Mouse (Mus musculus) stomach, embryonic 16.5 days (tissue): ENCODE results near the gene Socs7. TPM values are rescaled to one million over a fixed set of nuclear protein-coding genes. Genes with fewer than 3 reads are reported as not detected.

Experiments used
- ATAC-seq: fragments of 200-750 bp; cut with Nextera tagmentation; 2 replicates; pipeline ENCODE4 v1.8.0; 2017; ENCODE audit warnings: moderate number of reproducible peaks, moderate TSS enrichment; ENCODE audit not compliant: insufficient read depth, low FRiP score
- H3K27ac ChIP-seq: fragments of 300-500 bp; sonication (generic); 2 replicates; pipeline ENCODE4 v1.5.1; 2014; ENCODE audit warnings: low read length
- H3K27me3 ChIP-seq: fragments of 300-500 bp; sonication (generic); 2 replicates; pipeline ENCODE4 v1.6.1; 2014; ENCODE audit warnings: low read length, control low read depth, mixed read lengths; ENCODE audit not compliant: control insufficient read depth, insufficient read depth
- H3K36me3 ChIP-seq: fragments of 300-500 bp; sonication (generic); 2 replicates; pipeline ENCODE4 v1.6.1; 2014; ENCODE audit warnings: low read length; ENCODE audit not compliant: control insufficient read depth, insufficient read depth
- H3K4me1 ChIP-seq: fragments of 300-500 bp; sonication (generic); 2 replicates; pipeline ENCODE4 v1.6.1; 2014; ENCODE audit warnings: low read length, control low read depth, mixed read lengths; ENCODE audit not compliant: control insufficient read depth, insufficient read depth
- H3K4me2 ChIP-seq: fragments of 300-500 bp; sonication (generic); 2 replicates; pipeline ENCODE4 v1.6.1; 2014; ENCODE audit warnings: low read depth, low read length, mixed read lengths
- H3K4me3 ChIP-seq: fragments of 300-500 bp; sonication (generic); replicated peaks from 2 replicates; pipeline ENCODE4 v1.5.1; 2014; ENCODE audit warnings: mild to moderate bottlenecking, low read length
- H3K9ac ChIP-seq: fragments of 300-500 bp; sonication (generic); 2 replicates; pipeline ENCODE4 v1.6.1; 2014; ENCODE audit warnings: low read length
- H3K9me3 ChIP-seq: fragments of 300-500 bp; sonication (generic); replicated peaks from 2 replicates; pipeline ENCODE4 v1.6.1; 2016; ENCODE audit warnings: low read length, control low read depth; ENCODE audit not compliant: control insufficient read depth
- WGBS: fragments of 180-500 bp; shearing (Covaris S2); extraction: QIAGEN DNeasy Blood & Tissue Kit; methylation state at CpG from one replicate; pipeline ENCODE4 v1.1.7; 2014; 5-methylcytosine and 5-hydroxymethylcytosine counted together
- polyA plus RNA-seq: library from polyadenylated mRNA; unstranded; fragments of >200 nt; fragmentation: Nextera tagmentation; extraction: Ambion mirVana; gene quantifications from 2 replicates; pipeline ENCODE4 v1.2.1, GENCODE M21; 2015

Gene Socs7
- polyA plus RNA-seq, 1 experiment from 2014 or later, result 3.4 TPM

DNA sequence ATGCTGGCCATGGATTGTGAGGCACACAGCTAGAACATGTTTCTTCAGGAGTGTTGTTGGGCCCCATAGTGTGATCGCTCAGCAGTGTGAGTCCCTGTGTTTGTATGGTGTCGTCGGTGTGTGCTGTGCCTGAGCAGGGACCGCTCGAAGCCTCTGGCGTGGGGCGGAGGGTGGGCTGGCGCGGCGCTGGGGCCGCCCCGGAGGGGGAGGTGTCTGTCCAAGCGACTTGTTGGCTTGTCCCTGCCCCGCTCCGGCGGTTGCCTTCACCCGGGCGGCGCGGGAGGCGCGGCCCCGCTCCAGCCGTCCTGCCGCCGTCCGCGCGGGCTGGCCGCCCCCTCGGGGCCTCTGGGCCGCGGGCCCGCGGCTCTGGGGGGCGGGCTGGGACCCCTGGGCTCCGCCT, 77.6 kb downstream of the Socs7 start:
- H3K9me3 ChIP-seq, result no peaks in the 10 kb centered on the region
- H3K27ac ChIP-seq, result peak overlapping the region; percentile 96
- H3K36me3 ChIP-seq, result no peaks in the 10 kb centered on the region
- under 1% methylated on average over 37 of the region's 37 CpGs for WGBS
- H3K4me3 ChIP-seq, result peak overlapping the region; percentile 73
- no peaks in the 10 kb centered on the region for H3K27me3 ChIP-seq
- ATAC-seq, result peak; percentile 63
- peak overlapping the region; percentile 76 for H3K4me2 ChIP-seq
- peak overlapping the region; percentile 88 for H3K9ac ChIP-seq
- H3K4me1 ChIP-seq, result peaks cover 74% of the 10 kb centered on the region

DNA sequence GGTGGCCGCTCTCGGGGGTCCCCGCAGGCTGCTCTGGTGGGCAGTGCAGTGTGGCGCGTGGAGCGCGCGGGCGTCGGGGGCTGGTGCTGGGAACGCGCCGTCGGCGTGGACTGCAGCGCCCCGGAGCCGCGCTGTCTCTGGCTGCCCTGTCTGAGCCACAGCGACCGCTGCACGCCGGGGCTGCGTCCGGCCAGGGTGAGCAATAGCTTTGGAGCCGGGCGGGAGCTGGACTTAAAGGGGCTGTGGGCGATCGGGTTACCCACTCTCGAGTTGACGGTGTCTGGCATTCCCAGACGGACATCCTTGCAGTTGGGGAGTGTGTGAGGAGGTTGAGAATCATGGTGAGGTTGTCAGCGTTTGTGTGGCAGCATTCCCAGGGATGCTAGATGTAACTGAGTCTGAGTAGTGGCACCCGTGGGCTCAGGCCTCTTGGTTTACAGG, 78.1 kb downstream of the Socs7 start:
- no peak for ATAC-seq
- H3K4me3 ChIP-seq, result peak overlapping the region; percentile 73
- H3K27ac ChIP-seq, result peak overlapping the region; percentile 96
- peak overlapping the region; percentile 88 for H3K9ac ChIP-seq
- peaks cover 69% of the 10 kb centered on the region for H3K4me1 ChIP-seq
- no peaks in the 10 kb centered on the region for H3K27me3 ChIP-seq
- 2% methylated on average over 34 of the region's 34 CpGs for WGBS
- no peaks in the 10 kb centered on the region for H3K9me3 ChIP-seq
- peak overlapping the region; percentile 76 for H3K4me2 ChIP-seq
- H3K36me3 ChIP-seq, result no peaks in the 10 kb centered on the region

DNA sequence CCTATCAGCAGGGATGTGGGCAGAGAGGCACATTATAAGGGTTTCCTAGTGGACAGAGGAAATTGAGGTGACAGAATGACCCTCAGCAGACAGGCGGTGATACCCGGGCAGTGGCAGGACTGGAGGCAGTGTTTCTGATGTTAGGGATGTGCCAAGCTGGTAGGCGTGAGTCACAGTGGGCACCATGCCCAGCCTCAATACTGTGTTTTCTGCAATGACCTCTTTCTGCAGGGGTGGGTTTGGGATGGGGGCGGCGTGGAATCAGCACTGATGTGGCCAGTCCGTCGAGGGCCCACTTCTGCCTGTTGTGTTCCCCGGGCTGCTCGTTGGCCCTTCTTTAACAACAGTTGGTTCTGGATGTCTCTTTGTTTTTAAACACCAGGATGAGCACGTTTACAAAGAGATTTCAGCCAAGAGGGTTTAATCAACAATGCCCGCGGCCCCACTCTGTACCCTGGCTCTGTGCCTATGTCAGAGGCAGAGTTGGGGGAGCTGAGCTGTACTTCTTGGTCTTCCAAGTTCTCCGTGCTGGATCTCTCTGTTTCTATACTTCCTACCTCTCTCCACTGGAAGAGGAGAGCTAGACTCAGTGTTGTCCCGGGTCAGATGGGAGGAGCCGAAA, 78.8 kb downstream of the Socs7 start:
- WGBS, result 30% methylated on average over 15 of the region's 15 CpGs
- H3K27ac ChIP-seq, result peak overlapping the region; percentile 96
- H3K4me2 ChIP-seq, result peak overlapping the region; percentile 76
- H3K9ac ChIP-seq, result peak overlapping the region; percentile 88
- ATAC-seq, result no peak
- H3K4me3 ChIP-seq, result peak overlapping the region; percentile 73
- peaks cover 67% of the 10 kb centered on the region for H3K4me1 ChIP-seq
- no peaks in the 10 kb centered on the region for H3K36me3 ChIP-seq
- H3K9me3 ChIP-seq, result no peaks in the 10 kb centered on the region
- no peaks in the 10 kb centered on the region for H3K27me3 ChIP-seq

DNA sequence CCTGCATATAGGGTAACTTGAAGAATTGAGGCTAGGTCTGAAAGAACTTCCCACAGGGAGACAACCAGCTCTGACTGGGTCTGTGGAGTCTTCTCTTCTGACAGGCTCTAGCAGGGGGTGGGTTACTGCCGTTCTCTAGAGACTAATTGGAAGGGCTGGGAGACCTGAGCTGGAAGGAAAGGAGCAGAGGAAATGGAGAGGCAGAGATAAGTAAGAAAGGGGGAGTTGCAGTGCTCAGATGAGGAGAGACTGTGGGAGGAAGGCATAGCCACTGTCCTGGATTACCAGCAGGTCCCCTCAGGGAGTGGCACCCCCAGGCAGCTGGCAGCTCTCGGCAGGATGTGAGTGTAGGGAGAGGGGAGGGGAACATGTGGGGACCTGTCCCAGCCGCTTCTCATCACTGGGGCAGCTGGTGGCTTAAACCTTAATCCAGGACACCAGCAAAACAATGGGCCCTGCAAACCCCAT, 79.3 kb downstream of the Socs7 start:
- WGBS, result 7% methylated on average over 3 of the region's 3 CpGs
- no peak; the same call in 1 of the 2 replicates for ATAC-seq
- Histone ChIP-seq H3K9me3 (no peaks in the 10 kb centered on the region), H3K4me2 (peak overlapping the region; percentile 76), H3K9ac (peak overlapping the region; percentile 88), H3K27ac (peak overlapping the region; percentile 96), H3K4me1 (peaks cover 66% of the 10 kb centered on the region), H3K27me3 (no peaks in the 10 kb centered on the region), H3K4me3 (peak overlapping the region; percentile 73), H3K36me3 (0 out of 2 replicates have a peak, but pooled peaks cover 2% of the 10 kb centered on the region)

DNA sequence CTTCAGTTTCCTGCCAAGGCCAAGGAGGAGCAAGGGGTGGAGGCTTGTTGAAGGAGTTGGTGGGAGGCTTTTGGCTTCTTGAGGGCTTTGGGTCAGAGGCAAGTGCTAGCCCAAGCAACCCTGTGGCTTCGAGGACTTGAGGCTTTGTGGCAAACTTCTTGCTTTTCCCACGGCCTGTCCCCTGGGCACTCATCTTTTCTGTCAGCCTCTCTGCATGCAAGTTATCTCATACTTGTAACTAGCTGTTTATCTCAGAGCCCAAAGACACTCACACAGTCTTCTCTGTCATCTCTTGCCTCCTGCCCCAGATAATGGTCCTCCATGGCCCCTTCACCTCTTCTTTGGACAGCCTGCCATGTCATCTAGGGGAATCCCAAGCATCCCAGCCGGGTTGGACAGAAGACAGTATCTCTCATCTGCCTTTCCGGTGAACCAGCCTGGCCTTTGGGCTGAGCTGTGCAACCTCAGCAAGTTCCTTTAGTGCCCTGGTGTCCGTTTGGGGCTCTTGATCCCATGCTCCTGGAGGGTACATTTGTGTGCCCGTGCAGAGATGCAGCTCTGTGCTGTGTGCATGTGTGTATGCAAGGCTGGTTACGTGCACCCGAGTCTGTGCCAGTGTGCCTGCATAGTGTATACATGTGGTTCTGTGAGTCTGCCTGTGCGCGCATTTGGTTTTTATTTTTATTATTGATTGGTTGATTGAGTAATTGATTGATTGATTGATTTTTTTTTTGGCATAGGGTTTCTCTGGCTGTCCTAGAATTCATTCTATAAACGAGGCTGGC, 80.7 kb downstream of the Socs7 start:
- no peak overlapping the region for H3K4me3 ChIP-seq
- H3K4me2 ChIP-seq, result peak overlapping the region; percentile 76; the same call in 1 of the 2 replicates
- H3K27me3 ChIP-seq, result no peaks in the 10 kb centered on the region
- peak overlapping the region; percentile 96; the same call in 1 of the 2 replicates for H3K27ac ChIP-seq
- H3K36me3 ChIP-seq, result 0 out of 2 replicates have a peak, but pooled peaks cover 3% of the 10 kb centered on the region
- ATAC-seq, result no peak
- H3K9me3 ChIP-seq, result no peaks in the 10 kb centered on the region
- H3K4me1 ChIP-seq, result peaks cover 59% of the 10 kb centered on the region
- peak overlapping the region; percentile 88 for H3K9ac ChIP-seq
- 82% methylated on average over 11 of the region's 11 CpGs for WGBS

DNA sequence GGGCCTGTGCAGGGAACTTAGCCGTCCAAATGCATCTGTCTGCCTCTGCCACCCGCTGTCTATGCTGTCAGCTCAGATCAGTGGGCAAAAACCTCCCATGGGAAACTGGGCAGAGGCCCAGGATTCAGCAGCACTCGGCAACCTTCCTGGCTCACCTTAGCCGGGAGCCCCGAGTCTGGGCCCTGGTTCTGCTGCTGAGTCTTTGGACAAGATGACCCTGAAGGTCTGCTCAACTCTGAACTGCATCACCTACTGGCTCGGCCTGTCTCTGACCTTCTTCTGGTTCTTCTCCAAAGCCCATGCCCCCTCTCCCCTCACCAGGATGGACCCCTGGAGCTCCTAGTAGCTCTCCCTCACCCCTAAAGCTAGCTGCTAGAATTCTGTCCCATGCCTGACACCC, 83.2 kb downstream of the Socs7 start:
- no peak overlapping the region; the same call in 1 of the 2 replicates for H3K27ac ChIP-seq
- no peak for ATAC-seq
- no peaks in the 10 kb centered on the region for H3K27me3 ChIP-seq
- peaks cover 59% of the 10 kb centered on the region for H3K4me1 ChIP-seq
- 0 out of 2 replicates have a peak, but pooled peaks cover 3% of the 10 kb centered on the region for H3K36me3 ChIP-seq
- H3K9ac ChIP-seq, result 0 out of 2 replicates have a peak overlapping the region, but pooled peaks have one; percentile 40
- no peak overlapping the region for H3K4me2 ChIP-seq
- no peak overlapping the region for H3K4me3 ChIP-seq
- WGBS, result 65% methylated on average over 6 of the region's 6 CpGs
- H3K9me3 ChIP-seq, result no peaks in the 10 kb centered on the region

DNA sequence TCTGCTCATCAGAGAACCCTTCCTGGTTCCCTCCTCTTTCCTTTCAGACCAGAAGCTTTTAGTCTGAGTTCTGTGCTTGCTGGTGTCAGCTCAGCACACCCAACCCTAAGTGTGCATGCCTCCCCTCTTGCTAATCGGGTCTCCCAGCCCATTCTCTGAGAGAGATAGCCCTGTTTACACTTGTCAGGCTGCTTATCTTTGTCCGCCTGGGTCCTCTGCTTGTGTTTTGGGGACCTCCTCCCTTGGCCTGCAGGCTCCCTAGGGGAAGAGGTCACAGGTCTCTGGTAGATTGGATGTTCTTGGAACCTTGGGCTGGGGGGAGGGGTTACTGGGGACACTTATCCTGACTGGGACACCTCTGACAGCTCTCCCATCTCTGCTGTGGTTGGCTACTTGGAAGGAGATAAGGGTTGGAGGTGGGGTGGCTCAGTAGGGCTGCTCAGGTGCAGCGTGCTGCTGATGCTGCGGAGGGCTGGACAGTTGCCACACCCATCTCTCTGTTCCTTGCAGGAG, 83.7 kb downstream of the Socs7 start:
- Histone ChIP-seq H3K4me1 (peaks cover 59% of the 10 kb centered on the region), H3K4me3 (no peak overlapping the region), H3K9ac (0 out of 2 replicates have a peak overlapping the region, but pooled peaks have one; percentile 40), H3K4me2 (no peak overlapping the region), H3K36me3 (0 out of 2 replicates have a peak, but pooled peaks cover 3% of the 10 kb centered on the region), H3K9me3 (no peaks in the 10 kb centered on the region), H3K27ac (no peak overlapping the region; the same call in 1 of the 2 replicates), H3K27me3 (no peaks in the 10 kb centered on the region)
- WGBS, result 39% methylated on average over 4 of the region's 4 CpGs
- ATAC-seq, result no peak

DNA sequence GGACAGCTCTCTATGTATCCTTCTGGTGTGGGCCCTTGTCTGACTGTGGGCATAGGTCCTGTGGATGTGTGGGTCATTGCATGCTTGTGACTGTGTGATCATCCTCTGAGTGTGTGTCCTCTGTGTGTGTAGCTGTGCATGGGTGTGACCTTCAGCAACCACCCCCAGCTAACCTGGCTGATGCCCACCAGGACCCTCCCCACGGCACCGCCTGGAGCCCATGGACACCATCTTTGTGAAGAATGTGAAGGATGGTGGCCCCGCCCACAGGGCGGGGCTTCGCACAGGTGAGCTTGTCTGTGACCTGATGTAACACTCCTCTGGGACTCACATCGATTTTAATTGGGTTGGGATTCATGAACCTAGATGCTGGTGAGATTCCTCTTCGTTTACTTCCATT, 85.6 kb downstream of the Socs7 start:
- H3K36me3 ChIP-seq, result 0 out of 2 replicates have a peak, but pooled peaks cover 14% of the 10 kb centered on the region
- WGBS, result 72% methylated on average over 7 of the region's 7 CpGs
- no peak for ATAC-seq

More for the DNA sequence above, 85.6 kb downstream of the Socs7 start:
- no peak overlapping the region for H3K9ac ChIP-seq
- H3K9me3 ChIP-seq, result no peaks in the 10 kb centered on the region
- H3K4me1 ChIP-seq, result peaks cover 42% of the 10 kb centered on the region
- H3K27ac ChIP-seq, result no peak overlapping the region
- no peaks in the 10 kb centered on the region for H3K27me3 ChIP-seq
- no peak overlapping the region for H3K4me2 ChIP-seq
- H3K4me3 ChIP-seq, result no peak overlapping the region
